Mouse (Mus musculus) liver (tissue): Measurements from ENCODE around the gene Tnip2.

ENCODE experiments used
- DNase-seq: peaks from one replicate; pipeline ENCODE4 v3.0.0-alpha.2; 2020; ENCODE audit warnings: mixed read lengths

Gene Tnip2

GRCm38 (mm10) chr5:34521337-34521736, 7.5 kb upstream of the Tnip2 start:
- no peak for DNase-seq

GRCm38 (mm10) chr5:34520458-34521209, 6.8 kb upstream of the Tnip2 start:
- peak; percentile 41 for DNase-seq

- no peak for DNase-seq
Measured at GRCm38 (mm10) chr5:34519389-34519910, 5.7 kb upstream of the Tnip2 start.

DNA sequence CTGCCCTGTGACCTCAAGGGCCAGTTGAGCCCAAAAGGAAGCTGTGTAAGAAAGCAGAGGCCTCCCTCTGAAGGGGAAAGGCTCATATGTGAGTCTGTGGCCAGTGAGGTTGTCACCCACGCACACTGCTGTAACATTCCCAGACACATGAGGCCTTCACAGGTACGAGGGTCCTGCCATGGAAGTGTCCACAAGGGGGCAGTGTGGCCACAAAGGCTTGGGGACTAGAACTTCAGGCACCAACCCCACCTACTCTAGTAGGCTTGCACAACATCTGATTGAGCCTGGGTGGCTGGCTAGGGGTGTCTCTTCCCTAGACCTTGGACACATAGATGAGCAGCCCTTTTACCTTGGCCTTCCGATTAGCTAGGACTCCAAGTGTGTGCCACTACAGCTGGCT, 4.1 kb upstream of the Tnip2 start:
- peak; percentile 89 for DNase-seq

GRCm38 (mm10) chr5:34515096-34515495, 1.3 kb upstream of the Tnip2 start:
- no peak for DNase-seq

- DNase-seq = no peak
Measured at GRCm38 (mm10) chr5:34514218-34514566, 401 bp upstream of the Tnip2 start.

DNA sequence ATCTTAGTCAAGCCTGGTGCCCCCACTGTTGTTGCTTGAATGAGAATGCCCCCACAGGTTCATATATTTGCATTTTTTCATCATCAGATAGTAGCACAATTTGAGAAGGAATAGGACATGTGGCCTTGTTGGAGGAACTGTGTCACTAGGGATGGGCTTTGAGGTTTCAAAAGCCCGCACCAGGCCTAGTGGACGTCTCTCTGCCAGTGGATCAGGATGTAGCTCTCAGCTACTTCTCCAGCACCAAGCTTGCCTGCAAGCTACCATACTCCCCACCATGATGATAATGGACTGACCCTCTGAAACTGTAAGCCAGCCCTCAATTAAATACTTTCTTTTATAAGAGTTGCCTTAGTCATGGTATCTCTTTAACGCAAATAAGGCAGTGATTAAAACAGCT, 1.3 kb downstream of the Tnip2 start:
- no peak for DNase-seq

GRCm38 (mm10) chr5:34502821-34503220, 11.0 kb downstream of the Tnip2 start:
- DNase-seq = no peak

DNA sequence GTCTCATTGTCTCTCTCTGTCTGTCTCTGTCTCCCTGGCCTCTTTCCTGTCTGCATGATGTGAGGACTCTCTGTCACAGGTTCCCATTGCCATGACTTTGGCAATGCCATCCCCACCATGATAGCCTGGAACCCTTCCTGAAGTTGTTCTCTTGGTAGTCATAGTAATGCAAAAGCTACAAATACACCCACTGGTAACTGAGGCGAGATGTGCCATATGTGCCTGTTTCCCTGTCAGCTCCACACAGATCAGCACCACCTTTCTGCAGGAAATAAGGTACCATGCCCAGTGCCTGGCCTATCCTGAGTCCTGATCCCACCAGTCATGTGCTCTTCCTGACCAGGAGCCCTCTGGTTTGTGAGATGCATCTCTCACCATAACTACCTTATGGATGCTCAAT, 11.4 kb downstream of the Tnip2 start:
- no peak for DNase-seq

DNA sequence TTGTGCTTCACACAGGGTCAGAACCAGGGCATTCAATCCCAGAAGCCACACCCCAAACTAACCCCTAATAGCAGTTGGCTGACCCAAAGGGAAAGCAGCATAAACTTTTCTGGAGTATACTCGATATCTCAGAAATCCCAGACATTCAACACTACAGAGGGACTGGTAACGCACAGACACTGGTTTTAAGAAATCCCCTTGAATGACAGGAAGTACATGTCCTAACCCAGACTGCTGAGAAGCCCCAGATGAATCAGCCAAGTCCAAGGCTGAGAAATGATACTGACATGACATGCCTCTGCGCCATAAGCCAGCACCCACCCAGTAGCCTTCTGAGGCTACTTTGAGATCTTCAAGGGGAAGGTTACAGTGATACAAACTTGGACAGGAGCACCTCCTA, 12.2 kb downstream of the Tnip2 start:
- no peak for DNase-seq

DNA sequence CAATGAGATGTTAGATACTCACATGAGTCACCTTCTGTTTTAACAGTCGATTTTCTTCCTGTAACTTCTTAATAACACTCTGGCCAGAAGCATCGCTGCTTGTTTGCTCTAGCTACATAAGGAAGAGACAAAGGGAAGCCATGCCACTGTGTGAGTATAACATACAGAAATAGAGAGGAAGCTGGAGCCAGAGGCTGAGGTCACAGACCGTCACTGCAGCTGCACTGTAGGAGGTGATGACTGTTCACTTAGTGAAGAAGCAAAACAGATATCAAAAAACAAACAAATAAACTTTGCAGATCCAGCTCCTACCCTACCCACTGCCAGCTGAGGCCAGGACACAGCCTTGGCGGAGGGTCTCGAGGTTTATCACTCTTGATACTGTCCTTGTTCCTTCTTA, 12.9 kb downstream of the Tnip2 start:
- DNase-seq = no peak

DNA sequence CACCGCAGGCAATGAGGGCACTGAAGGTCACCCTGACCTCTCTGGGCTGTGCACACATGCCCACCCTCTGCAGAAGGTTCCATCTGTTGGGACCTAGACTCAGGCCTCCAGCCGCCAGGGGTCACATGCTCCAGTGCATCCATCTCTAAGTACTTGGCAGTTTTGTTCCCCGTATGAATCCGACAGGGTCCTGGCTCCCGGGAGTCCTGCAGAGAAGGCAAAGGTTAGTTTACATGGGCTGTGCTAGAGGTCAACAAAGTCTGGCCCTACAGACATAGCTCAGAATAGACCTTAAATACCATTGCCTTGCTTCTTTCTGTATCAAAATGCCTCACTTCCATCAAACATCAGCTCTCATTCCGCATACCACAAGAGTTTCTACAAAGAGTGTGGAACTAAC, 17.0 kb downstream of the Tnip2 start:
- DNase-seq = no peak

DNA sequence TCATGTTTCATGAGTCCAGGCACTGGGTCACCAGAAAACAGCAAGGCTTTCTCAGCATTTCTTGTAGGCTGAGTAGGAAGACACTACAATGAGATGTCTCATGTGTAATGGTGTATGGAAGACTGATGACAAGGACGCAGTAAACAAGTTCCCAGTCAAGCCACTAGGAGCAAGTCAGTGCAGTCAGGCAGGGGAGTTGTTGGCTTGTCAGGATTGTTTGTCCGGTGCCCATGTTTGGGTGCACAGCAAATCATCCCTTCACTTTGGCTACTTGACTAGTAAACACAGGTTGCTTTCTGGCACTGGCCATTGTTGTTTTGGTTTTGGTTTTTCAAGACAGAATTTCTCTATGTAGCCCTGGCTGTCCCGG, 24.4 kb downstream of the Tnip2 start:
- DNase-seq = no peak

- DNase-seq = no peak
Measured at GRCm38 (mm10) chr5:34488741-34489417, 24.9 kb downstream of the Tnip2 start.

- no peak for DNase-seq
Measured at GRCm38 (mm10) chr5:34487320-34488090, 26.3 kb downstream of the Tnip2 start.

- no peak for DNase-seq
Measured at GRCm38 (mm10) chr5:34485731-34486130, 28.1 kb downstream of the Tnip2 start.

- no peak for DNase-seq
Measured at GRCm38 (mm10) chr5:34480926-34481325, 32.9 kb downstream of the Tnip2 start.

- DNase-seq = peak; percentile 67
Measured at GRCm38 (mm10) chr5:34468039-34468775, 45.6 kb downstream of the Tnip2 start.

GRCm38 (mm10) chr5:34466648-34467047, 47.1 kb downstream of the Tnip2 start:
- DNase-seq = no peak

GRCm38 (mm10) chr5:34466079-34466478, 47.7 kb downstream of the Tnip2 start:
- no peak for DNase-seq

GRCm38 (mm10) chr5:34461841-34462240, 52.0 kb downstream of the Tnip2 start:
- no peak for DNase-seq

GRCm38 (mm10) chr5:34461294-34461693, 52.5 kb downstream of the Tnip2 start:
- no peak for DNase-seq

- no peak for DNase-seq
Measured at GRCm38 (mm10) chr5:34458994-34459393, 54.8 kb downstream of the Tnip2 start.
